Mouse (Mus musculus): ENCODE measurements at regions not wholly inside any gene's neighbourhood (a gene's known extent, or its start where the extent isn't known, plus 50 kb on each side); places are given as distances from the start of the nearest gene placed in this dataset.

DNA sequence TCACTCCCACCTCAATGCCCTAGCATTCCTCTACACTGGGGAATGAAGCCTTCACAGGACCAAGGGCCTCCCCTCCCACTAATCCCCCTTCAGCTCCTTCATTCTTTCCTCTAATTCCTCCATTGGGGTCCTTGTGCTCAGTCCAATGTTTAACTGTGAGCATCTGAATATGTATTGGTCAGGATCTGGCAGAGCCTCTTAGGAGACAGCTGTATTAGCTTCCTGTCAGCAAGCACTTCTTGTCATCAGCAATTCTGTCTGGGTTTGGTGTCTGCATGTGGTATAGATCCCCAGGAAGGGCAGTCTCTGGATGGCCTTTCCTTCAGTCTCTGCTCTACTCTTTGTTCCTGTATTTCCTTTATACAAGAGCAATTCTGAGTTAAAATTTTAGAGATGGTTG, 426.8 kb upstream of the 2610001J05Rik start:
- DNase-seq (ENCODE audit: low spot score): no peak

GRCm38 (mm10) chr6:14297428-14297827, 426.1 kb upstream of the 2610001J05Rik start:
- DNase-seq (ENCODE audit: low spot score): no peak

DNA sequence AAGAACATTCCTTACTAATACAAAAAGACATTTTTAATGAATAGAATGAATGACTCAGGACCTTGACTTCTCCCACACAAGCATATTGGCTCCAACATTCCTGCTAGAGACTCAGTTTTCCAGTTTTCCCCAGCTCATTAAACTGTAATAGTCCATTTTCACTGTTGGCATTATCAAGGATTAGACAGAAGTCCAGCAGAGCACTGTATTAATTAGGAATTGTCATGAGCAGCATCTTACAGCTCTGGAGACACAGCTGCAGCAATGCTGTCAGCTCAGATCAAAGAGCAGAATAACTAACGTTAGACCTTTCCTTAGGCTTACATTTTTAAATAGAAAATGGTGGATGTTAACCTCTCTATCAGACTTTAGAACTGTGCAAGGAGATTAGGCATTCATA, 419.5 kb upstream of the 2610001J05Rik start:
- DNase-seq (ENCODE audit: low spot score): no peak

DNA sequence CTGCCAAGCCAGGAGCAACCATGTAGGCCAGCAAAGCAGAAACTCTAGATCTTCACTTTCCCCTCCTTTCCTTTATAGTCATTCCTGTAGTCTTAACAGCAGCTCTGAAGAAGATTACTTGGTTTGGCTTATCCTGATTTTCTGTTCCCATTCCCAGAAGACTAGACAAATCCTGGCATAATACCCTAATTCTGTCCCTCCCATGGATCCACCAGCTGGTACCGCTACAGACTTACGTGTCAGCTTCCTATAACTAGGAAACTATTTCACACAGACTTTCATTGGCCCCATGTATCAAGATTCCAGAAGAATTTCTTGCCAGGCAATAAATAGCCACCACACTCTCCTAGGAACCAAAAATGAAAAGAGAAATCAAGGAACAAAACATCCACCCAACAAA, 410.2 kb upstream of the 2610001J05Rik start:
- DNase-seq (ENCODE audit: low spot score): no peak

DNA sequence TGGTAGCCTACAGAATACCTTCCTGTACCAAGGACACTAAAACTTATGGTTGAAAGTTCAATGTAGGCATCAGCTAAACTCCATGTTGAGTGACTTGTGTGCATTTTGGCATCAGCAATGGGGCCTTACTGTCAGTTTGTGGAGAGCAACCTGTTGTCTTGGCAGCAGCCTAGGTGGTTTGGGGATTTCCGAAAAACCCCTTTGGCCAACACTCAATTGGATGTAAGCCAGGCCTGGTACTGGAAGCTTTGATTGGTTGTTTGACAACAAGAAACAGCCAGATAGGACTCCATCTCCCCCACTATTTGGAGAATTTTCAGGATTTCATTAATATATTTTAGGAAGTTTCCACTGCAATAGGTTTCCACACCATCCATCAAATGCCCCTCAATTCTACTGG, 390.6 kb upstream of the 2610001J05Rik start:
- no peak for DNase-seq (ENCODE audit: low spot score)

DNA sequence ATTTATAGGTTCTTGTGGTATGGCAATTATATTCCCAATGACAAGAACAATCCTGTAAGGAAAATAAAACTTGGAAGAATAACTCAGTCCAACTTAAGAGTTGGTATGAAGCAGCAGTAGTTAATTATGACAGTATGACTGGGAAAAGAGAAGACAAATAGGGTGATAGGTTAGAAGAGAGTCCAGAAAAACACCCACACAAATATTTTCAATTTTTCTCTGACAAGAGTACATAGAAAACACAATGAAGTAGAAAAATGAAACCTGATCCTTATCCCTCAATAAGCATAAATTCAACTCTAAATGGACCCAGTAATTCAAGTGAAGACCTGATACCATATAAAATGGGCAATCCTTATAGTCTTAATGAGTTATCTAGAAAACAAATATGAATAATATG, 369.0 kb upstream of the 2610001J05Rik start:
- DNase-seq (ENCODE audit: low spot score): no peak

- DNase-seq (ENCODE audit: low spot score): no peak
Observed at GRCm38 (mm10) chr6:14239151-14239550, 367.8 kb upstream of the 2610001J05Rik start.

GRCm38 (mm10) chr6:14230823-14231222, 359.5 kb upstream of the 2610001J05Rik start:
- DNase-seq (ENCODE audit: low spot score): no peak

GRCm38 (mm10) chr6:14207509-14207908, 336.2 kb upstream of the 2610001J05Rik start:
- peak; percentile 8 for DNase-seq (ENCODE audit: low spot score)

- no peak for DNase-seq (ENCODE audit: low spot score)
Observed at GRCm38 (mm10) chr6:14197107-14197506, 325.8 kb upstream of the 2610001J05Rik start.

DNA sequence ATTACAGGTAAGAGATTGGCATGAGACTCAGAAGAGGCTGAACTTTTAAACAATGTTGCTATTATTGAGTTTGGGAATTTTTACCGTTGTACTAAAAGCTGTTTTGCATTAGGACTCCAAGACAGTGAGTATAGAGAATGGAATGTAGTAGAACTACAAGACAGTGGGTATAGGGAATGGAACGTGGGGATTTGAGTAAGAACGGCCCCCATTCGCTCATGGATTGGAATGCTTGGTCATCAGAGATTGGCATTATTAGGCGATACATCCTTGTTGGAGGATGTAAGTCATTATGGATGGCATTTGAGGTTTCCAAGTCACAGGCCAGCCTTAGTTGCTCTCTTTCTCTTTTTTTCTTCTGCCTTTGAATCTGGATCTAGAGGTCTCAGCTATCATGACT, 324.0 kb upstream of the 2610001J05Rik start:
- no peak for DNase-seq (ENCODE audit: low spot score)

GRCm38 (mm10) chr6:14191387-14192023, 320.2 kb upstream of the 2610001J05Rik start:
- no peak for DNase-seq (ENCODE audit: low spot score)

DNA sequence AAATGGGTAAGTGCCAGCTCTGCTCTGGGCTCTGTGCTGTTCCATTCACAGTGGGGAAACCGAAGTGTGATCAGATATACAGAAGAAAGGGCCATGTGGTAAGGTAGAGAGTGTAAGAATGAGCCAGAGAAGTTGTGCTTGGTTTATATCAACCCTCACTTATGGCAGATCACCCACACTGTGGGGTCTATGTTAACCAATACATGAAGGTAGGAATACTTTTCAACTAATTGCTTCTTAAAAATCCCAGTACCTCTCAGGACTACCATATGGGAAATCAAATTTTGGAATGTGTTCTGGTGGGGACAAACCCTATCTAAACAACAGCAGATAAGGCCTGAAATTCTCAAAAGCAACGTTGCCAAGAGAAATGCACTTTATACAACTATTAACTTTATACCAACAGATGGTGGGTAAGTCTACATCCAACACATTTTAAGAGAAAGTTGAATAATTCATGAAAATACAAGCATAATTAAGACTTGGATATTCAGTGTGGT, 314.7 kb upstream of the 2610001J05Rik start:
- DNase-seq (ENCODE audit: low spot score): no peak

DNA sequence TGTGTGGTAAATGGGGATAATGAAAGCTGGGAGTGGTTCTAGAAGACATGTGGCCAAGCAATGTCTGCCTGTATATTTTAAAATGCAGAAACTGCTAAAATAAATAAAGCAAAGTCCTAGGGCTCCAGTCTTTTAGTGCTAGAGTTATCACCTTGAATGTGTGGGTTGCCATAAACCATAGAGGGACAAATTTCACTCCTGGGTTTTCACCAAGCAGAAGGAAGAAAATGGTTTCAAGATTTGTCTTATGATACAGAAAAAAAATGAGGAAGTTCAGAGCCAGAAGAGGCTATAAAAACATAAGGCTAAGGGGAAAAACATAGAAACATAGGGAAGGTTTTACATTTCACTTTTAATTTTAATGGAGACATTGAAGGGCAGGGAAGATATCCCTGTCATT, 276.1 kb upstream of the 2610001J05Rik start:
- DNase-seq (ENCODE audit: low spot score): no peak

- no peak for DNase-seq (ENCODE audit: low spot score)
Observed at GRCm38 (mm10) chr6:14146394-14146793, 275.1 kb upstream of the 2610001J05Rik start.

GRCm38 (mm10) chr6:14142107-14142751, 270.9 kb upstream of the 2610001J05Rik start:
- no peak for DNase-seq (ENCODE audit: low spot score)

- no peak for DNase-seq (ENCODE audit: low spot score)
Observed at GRCm38 (mm10) chr6:14130392-14131144, 259.2 kb upstream of the 2610001J05Rik start.

DNA sequence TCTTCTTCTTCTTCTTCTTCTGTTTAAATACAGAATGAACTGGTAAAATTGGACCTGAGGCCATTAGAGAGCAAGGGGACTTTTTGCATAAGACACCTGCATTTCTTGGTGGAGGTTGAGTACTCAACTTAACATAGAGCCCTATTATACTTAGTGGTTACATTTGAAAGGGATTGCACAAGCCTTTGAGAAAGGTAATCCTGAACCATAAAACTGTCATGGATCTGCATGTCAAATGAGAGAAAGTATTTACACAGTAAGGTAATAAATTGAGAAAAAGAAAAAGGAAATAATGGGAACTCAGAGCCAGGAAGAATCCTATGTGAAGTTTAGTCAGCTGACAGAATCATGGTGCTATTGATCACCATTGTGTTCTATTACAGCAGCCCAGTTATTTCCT, 258.1 kb upstream of the 2610001J05Rik start:
- DNase-seq (ENCODE audit: low spot score): no peak

- DNase-seq (ENCODE audit: low spot score): no peak
Observed at GRCm38 (mm10) chr6:14122311-14122710, 251.0 kb upstream of the 2610001J05Rik start.

DNA sequence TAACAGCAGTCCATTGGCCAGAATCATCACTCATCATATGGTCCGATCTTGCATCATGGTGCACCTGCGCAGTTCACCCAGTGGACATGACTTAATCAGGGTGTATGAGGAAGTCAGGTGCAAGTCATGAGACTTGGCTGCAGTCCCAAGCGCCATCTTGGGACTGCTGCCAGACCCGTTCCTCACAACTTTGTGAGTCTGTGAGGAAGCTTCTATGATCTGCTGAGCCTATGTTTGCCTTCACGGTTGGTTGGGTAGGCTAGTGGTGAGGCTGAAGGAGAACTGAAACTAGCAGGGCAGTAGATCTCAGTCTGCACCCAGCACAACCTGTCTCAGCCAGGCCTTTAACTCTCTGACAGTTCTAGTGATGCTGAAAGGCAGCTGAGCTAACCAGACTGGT, 250.2 kb upstream of the 2610001J05Rik start:
- DNase-seq (ENCODE audit: low spot score): no peak

DNA sequence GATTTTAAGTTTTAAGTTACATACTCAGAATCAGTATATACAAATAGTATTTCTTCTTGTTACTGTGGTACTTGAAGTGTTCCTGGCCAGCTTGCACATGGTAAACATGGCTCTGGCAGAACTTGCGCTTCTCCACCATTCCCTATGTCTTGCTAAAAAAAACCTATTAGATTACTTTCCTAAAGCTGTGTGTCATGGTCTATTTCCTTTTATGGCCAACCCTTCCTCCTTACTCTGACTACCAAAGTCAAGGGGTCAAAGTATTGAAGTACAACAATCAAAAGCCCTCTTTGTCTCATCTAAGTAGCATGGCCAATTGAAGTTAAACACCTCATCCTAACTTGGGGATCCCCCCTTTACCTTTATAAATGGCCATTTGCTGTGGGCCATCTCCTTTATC, 223.6 kb upstream of the 2610001J05Rik start:
- DNase-seq (ENCODE audit: low spot score): no peak

DNA sequence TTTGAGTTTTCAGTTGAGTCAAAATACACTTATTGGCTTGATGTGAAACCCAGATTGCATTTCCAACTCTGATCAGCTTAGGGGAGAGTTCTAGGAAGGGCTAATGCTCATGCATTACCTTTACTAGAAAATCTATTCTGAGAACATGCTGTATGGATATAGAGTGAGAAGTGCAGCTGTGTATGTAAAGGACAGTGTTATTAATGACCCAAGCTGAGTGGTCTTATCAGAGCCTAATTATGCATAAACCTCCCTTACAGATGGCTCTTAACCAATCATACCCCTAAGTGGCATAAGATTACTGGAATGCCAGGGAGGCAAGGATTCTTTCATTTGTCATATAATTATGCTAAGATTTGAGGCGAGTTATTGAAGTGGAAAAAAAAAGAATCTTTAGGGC, 210.6 kb upstream of the 2610001J05Rik start:
- no peak for DNase-seq (ENCODE audit: low spot score)
